Mouse (Mus musculus): ENCODE measurements around the gene 1700003E16Rik. TPM values are rescaled to one million over a fixed set of nuclear protein-coding genes. Genes with fewer than 3 reads are reported as not detected.
"Not testable (repeated sequence)": the region's sequence is repeated elsewhere in the genome, so short reads cannot be mapped to it uniquely, and the experiment has no call there.

Gene 1700003E16Rik
- polyA plus RNA-seq, 1 experiment, result not detected

DNA sequence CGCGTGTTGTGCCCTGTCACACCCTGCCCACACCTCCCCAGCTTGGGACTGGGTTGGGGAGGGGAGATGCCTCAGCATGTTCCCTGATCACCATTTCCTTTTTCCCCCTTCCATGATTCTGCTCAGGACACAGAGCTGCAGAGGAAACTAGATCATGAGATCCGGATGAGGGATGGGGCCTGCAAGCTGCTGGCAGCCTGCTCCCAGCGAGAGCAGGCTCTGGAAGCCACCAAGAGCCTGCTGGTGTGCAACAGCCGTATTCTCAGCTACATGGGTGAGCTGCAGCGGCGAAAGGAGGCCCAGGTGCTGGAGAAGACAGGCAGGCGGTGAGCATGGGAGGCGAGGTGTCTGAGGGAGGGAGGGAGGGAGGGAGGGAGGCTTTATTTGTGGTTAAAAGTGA, 10.4 kb upstream of the 1700003E16Rik start:
- TF ChIP-seq EP300 (IDR thresholded peaks at IDR 0.05; ENCODE audit: insufficient read depth, low read depth, low read length) (no peak), POLR2A (IDR thresholded peaks at IDR 0.05; ENCODE audit: insufficient read depth, low read length) (no peak), CTCF (IDR thresholded peaks at IDR 0.05; ENCODE audit: low read depth, low read length) (no peak)
- peaks cover 2% of the 10 kb centered on the region for H3K4me1 ChIP-seq (ENCODE audit: control insufficient read depth, insufficient read depth, low read length)
- H3K36me3 ChIP-seq (ENCODE audit: control insufficient read depth, insufficient read depth, low read length, poor library complexity, severe bottlenecking), result no peaks in the 10 kb centered on the region
- peak overlapping the region; percentile 16; the same call in 1 of the 2 replicates for H3K9ac ChIP-seq (ENCODE audit: low read depth, poor library complexity, severe bottlenecking)
- no peak overlapping the region for H3K27ac ChIP-seq (ENCODE audit: insufficient read depth, low read length)
- no peaks in the 10 kb centered on the region for H3K27me3 ChIP-seq (ENCODE audit: control insufficient read depth, insufficient read depth, low read length, poor library complexity, severe bottlenecking)
- no peaks in the 10 kb centered on the region for H3K9me3 ChIP-seq (replicated peaks; ENCODE audit: control insufficient read depth, insufficient read depth, low read length, poor library complexity, severe bottlenecking)
- no peak overlapping the region for H3K4me3 ChIP-seq (ENCODE audit: low read depth, low read length)

DNA sequence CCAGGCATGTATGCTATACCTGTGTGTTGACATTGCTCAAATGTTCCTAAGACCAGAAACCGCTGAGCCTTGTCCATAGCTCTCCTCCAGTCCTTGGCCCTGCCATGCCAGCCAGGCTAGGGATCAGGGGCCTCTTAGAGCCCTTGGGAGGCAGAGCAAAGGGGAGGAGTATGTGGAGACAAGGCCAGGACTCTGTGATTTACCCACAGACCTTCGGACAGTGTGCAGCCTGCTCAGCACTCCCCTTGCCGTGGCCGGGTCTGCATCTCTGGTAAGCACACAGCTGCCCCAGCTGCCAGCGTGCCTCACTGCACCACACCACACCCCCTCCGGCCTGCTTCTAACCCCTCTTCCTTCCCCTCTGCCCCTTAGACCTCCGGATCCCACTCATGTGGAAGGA, 8.9 kb upstream of the 1700003E16Rik start:
- no peak overlapping the region for H3K9ac ChIP-seq (ENCODE audit: low read depth, poor library complexity, severe bottlenecking)

DNA sequence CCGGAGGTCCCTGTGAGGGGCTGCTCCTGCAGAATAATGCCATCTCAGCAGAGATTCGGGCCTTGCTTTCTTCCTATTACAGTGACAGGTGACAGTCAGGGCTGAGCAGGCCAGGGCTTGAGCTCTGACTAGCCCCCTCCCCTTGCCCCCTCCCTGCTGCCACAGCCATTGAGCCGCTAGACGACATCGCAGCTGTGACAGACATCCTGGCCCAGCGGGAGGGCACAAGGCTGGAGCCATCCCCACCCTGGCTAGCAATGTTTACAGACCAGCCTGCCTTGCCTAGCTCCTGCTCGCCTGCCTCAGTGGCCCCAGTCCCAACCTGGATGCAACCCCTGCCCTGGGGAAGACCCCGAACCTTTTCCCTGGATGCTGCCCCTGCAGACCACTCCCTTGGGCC, 4.5 kb upstream of the 1700003E16Rik start:
- H3K4me3 ChIP-seq (ENCODE audit: low read depth, low read length), result no peak overlapping the region
- no peak overlapping the region for H3K9ac ChIP-seq (ENCODE audit: low read depth, poor library complexity, severe bottlenecking)
- no peaks in the 10 kb centered on the region for H3K4me1 ChIP-seq (ENCODE audit: control insufficient read depth, insufficient read depth, low read length)
- H3K36me3 ChIP-seq (ENCODE audit: control insufficient read depth, insufficient read depth, low read length, poor library complexity, severe bottlenecking), result no peaks in the 10 kb centered on the region
- no peak overlapping the region for H3K27ac ChIP-seq (ENCODE audit: insufficient read depth, low read length)
- no peaks in the 10 kb centered on the region for H3K27me3 ChIP-seq (ENCODE audit: control insufficient read depth, insufficient read depth, low read length, poor library complexity, severe bottlenecking)
- no peak for TF ChIP-seq CTCF (IDR thresholded peaks at IDR 0.05; ENCODE audit: low read depth, low read length)
- no peaks in the 10 kb centered on the region for H3K9me3 ChIP-seq (replicated peaks; ENCODE audit: control insufficient read depth, insufficient read depth, low read length, poor library complexity, severe bottlenecking)

More for the DNA sequence above, 8.9 kb upstream of the 1700003E16Rik start:
- no peaks in the 10 kb centered on the region for H3K27me3 ChIP-seq (ENCODE audit: control insufficient read depth, insufficient read depth, low read length, poor library complexity, severe bottlenecking)
- H3K4me1 ChIP-seq (ENCODE audit: control insufficient read depth, insufficient read depth, low read length), result no peaks in the 10 kb centered on the region
- H3K4me3 ChIP-seq (ENCODE audit: low read depth, low read length), result no peak overlapping the region
- H3K27ac ChIP-seq (ENCODE audit: insufficient read depth, low read length), result no peak overlapping the region
- no peaks in the 10 kb centered on the region for H3K36me3 ChIP-seq (ENCODE audit: control insufficient read depth, insufficient read depth, low read length, poor library complexity, severe bottlenecking)
- H3K9me3 ChIP-seq (replicated peaks; ENCODE audit: control insufficient read depth, insufficient read depth, low read length, poor library complexity, severe bottlenecking), result no peaks in the 10 kb centered on the region
- TF ChIP-seq CTCF (IDR thresholded peaks at IDR 0.05; ENCODE audit: low read depth, low read length) (no peak), POLR2A (IDR thresholded peaks at IDR 0.05; ENCODE audit: insufficient read depth, low read length) (no peak), EP300 (IDR thresholded peaks at IDR 0.05; ENCODE audit: insufficient read depth, low read depth, low read length) (no peak)

DNA sequence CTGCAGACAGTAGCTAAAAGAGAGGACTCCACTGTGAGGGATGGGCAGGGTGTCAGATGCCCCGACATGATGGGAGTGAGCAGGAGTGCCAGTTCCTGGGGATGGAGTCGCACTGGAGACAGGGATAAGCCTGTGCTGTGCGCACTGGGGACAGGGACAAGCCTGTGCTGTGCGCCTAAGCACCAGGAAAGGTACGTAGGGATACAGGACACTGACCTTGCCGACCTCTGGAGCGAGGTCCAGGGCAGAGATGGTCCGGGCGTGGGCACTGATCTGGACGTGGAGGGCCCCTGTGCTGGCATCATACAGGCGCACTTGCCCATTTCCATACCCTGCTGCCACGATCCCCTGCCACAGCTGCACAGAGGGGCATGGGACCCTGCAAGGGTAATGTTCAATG, 3.2 kb upstream of the 1700003E16Rik start:
- Histone ChIP-seq H3K4me3 (ENCODE audit: low read depth, low read length) (no peak overlapping the region), H3K27me3 (ENCODE audit: control insufficient read depth, insufficient read depth, low read length, poor library complexity, severe bottlenecking) (no peaks in the 10 kb centered on the region), H3K27ac (ENCODE audit: insufficient read depth, low read length) (no peak overlapping the region), H3K4me1 (ENCODE audit: control insufficient read depth, insufficient read depth, low read length) (no peaks in the 10 kb centered on the region), H3K9ac (ENCODE audit: low read depth, poor library complexity, severe bottlenecking) (no peak overlapping the region), H3K36me3 (ENCODE audit: control insufficient read depth, insufficient read depth, low read length, poor library complexity, severe bottlenecking) (no peaks in the 10 kb centered on the region), H3K9me3 (replicated peaks; ENCODE audit: control insufficient read depth, insufficient read depth, low read length, poor library complexity, severe bottlenecking) (no peaks in the 10 kb centered on the region)
- TF ChIP-seq EP300 (IDR thresholded peaks at IDR 0.05; ENCODE audit: insufficient read depth, low read depth, low read length) (no peak), CTCF (IDR thresholded peaks at IDR 0.05; ENCODE audit: low read depth, low read length) (no peak), POLR2A (IDR thresholded peaks at IDR 0.05; ENCODE audit: insufficient read depth, low read length) (no peak)

DNA sequence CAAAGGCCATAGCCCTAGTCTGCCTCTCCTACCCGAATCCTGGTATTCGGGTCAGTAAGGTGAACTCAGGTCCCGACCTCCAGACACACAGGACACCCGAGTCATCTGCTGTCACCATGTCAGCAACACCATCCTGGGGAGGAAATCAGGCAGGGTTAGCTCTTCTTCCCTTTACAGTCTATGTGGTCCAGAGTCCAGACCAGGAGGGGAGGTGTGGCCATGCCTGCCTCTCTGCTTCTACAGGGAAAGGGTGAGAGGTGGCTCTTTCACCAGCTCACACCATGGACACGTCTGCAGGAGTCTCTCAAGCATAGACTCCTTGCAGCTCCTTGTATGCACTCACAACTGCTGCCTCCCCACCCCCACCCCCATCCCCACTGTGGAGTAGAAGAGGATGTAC, 2.7 kb upstream of the 1700003E16Rik start:
- Histone ChIP-seq H3K27me3 (ENCODE audit: control insufficient read depth, insufficient read depth, low read length, poor library complexity, severe bottlenecking) (no peaks in the 10 kb centered on the region), H3K9ac (ENCODE audit: low read depth, poor library complexity, severe bottlenecking) (no peak overlapping the region), H3K4me1 (ENCODE audit: control insufficient read depth, insufficient read depth, low read length) (no peaks in the 10 kb centered on the region), H3K4me3 (ENCODE audit: low read depth, low read length) (no peak overlapping the region), H3K9me3 (replicated peaks; ENCODE audit: control insufficient read depth, insufficient read depth, low read length, poor library complexity, severe bottlenecking) (no peaks in the 10 kb centered on the region), H3K36me3 (ENCODE audit: control insufficient read depth, insufficient read depth, low read length, poor library complexity, severe bottlenecking) (no peaks in the 10 kb centered on the region), H3K27ac (ENCODE audit: insufficient read depth, low read length) (no peak overlapping the region)
- TF ChIP-seq POLR2A (IDR thresholded peaks at IDR 0.05; ENCODE audit: insufficient read depth, low read length) (no peak), CTCF (IDR thresholded peaks at IDR 0.05; ENCODE audit: low read depth, low read length) (no peak), EP300 (IDR thresholded peaks at IDR 0.05; ENCODE audit: insufficient read depth, low read depth, low read length) (no peak)

DNA sequence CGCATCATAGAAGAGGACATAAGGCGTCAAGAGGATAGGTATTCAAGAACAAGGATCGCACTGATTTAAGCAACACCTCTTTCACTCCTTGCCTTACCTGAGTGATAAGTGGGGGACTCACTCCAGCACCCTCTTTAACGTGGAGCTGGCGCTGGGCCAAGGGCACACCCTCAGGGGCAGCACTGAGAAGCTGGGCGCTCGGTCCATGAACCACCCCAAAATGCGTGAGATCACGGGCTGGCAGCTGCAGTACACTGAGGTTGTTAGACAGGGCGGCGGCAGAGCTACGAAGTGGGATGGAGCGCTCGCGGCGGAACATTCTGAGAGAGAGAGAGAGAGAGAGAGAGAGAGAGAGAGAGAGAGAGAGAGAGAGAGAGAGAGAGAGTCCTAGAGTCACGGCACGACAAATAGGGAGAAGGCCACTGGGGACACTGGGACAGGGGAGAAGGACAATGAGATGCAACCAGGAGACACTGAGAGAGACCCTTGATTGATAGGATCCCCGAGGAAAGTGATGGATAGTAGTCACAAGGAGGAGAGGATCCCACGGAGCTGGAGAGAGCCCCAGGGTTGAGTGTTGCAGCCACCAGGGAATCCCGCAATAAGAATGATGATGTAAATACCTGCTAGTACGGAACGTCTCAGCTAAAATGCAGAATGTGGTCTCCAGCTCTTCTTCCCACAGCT, 509 bp upstream of the 1700003E16Rik start:
- Histone ChIP-seq H3K9ac (ENCODE audit: low read depth, poor library complexity, severe bottlenecking) (peak overlapping the region; percentile 25; the same call in 1 of the 2 replicates), H3K27me3 (ENCODE audit: control insufficient read depth, insufficient read depth, low read length, poor library complexity, severe bottlenecking) (no peaks in the 10 kb centered on the region), H3K4me3 (ENCODE audit: low read depth, low read length) (peak overlapping the region; percentile 82), H3K27ac (ENCODE audit: insufficient read depth, low read length) (no peak overlapping the region), H3K36me3 (ENCODE audit: control insufficient read depth, insufficient read depth, low read length, poor library complexity, severe bottlenecking) (no peaks in the 10 kb centered on the region), H3K4me1 (ENCODE audit: control insufficient read depth, insufficient read depth, low read length) (no peaks in the 10 kb centered on the region), H3K9me3 (replicated peaks; ENCODE audit: control insufficient read depth, insufficient read depth, low read length, poor library complexity, severe bottlenecking) (no peaks in the 10 kb centered on the region)
- TF ChIP-seq EP300 (IDR thresholded peaks at IDR 0.05; ENCODE audit: insufficient read depth, low read depth, low read length) (no peak), CTCF (IDR thresholded peaks at IDR 0.05; ENCODE audit: low read depth, low read length) (no peak), POLR2A (IDR thresholded peaks at IDR 0.05; ENCODE audit: insufficient read depth, low read length) (no peak)

DNA sequence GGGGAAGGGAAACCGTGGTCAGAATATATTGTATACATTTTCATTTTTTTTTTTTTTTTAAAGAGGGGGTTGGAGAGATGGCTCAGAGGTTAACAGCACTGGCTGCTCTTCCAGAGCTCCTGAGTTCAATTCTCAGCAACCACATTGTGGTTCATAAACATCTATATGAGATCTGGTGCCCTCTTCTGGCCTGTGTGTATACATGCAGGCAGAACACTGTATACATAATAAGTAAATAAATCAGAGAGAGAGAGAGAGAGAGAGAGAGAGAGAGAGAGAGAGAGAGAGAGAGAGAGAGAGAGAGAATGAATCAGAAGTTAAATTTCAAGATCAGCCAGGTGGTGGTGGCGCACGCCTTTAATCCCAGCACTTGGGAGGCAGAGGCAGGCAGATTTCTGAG, 3.3 kb downstream of the 1700003E16Rik start:
- H3K4me1 ChIP-seq (ENCODE audit: control insufficient read depth, insufficient read depth, low read length); H3K9me3 ChIP-seq (replicated peaks; ENCODE audit: control insufficient read depth, insufficient read depth, low read length, poor library complexity, severe bottlenecking); H3K27ac ChIP-seq (ENCODE audit: insufficient read depth, low read length); H3K36me3 ChIP-seq (ENCODE audit: control insufficient read depth, insufficient read depth, low read length, poor library complexity, severe bottlenecking); H3K27me3 ChIP-seq (ENCODE audit: control insufficient read depth, insufficient read depth, low read length, poor library complexity, severe bottlenecking); H3K9ac ChIP-seq (ENCODE audit: low read depth, poor library complexity, severe bottlenecking); H3K4me3 ChIP-seq (ENCODE audit: low read depth, low read length): not testable (repeated sequence)

All from ES-Bruce4 (cell line).